13 mouse cellular contexts compared by ENCODE assay signal in genomic region chr2:57906939-57907338, GRCm38 (mm10).
DNase-seq lines count a peak whose midpoint lies in the region; ATAC-seq lines count a peak whose summit lies in the region.
"Had no signal": no experiment of that assay in that cellular context is flagged by ENCODE, and none has a peak within 500 bp of the region (broad histone marks: within the 10 kb centered on the region; RNA-seq: fewer than 3 reads in every experiment).

No protein-coding gene starts in this region.

- DNase-seq in forebrain, embryonic 11.5 days (ENCODE audit: low spot score) = no peak
- peak; percentile 95 for DNase-seq in cerebellum, adult 11-12 months
- DNase-seq in frontal cortex, adult 2 months (ENCODE audit: extremely low spot score in 1 of 2, low spot score in 1 of 2) = peak; percentile 52 to 75
- DNase-seq in right cerebral cortex, adult 2 months (ENCODE audit: low spot score in 2 of 2) = peak; percentile 56 to 58
- DNase-seq in kidney, postnatal 10 days = no peak
- no peak for DNase-seq in adrenal gland, postnatal 10 days
- DNase-seq: heart, postnatal 36 days had no signal

- ATAC-seq in forebrain, embryonic 13.5 days = peak; percentile 94
- no peak for ATAC-seq in forebrain, embryonic 11.5 days (replicated peaks; ENCODE audit: low FRiP score)
- ATAC-seq in kidney, embryonic 14.5 days (ENCODE audit: low FRiP score, low TSS enrichment) = no peak

- H3K27me3 ChIP-seq in forebrain, embryonic 13.5 days = no peaks in the 10 kb centered on the region
- no peaks in the 10 kb centered on the region for H3K27me3 ChIP-seq in forebrain, embryonic 11.5 days (ENCODE audit: control insufficient read depth, insufficient read depth, low read length)
- H3K27me3 ChIP-seq in kidney, embryonic 14.5 days (ENCODE audit: control insufficient read depth, insufficient read depth, low read length) = no peaks in the 10 kb centered on the region
- H3K27me3 ChIP-seq: limb, embryonic 13.5 days; lung, embryonic 15.5 days had no signal

- no peak overlapping the region for H3K4me2 ChIP-seq in forebrain, embryonic 13.5 days
- no peak overlapping the region for H3K4me2 ChIP-seq in forebrain, embryonic 11.5 days (ENCODE audit: low read depth, low read length, severe bottlenecking)
- no peak overlapping the region for H3K4me2 ChIP-seq in kidney, embryonic 14.5 days (replicated peaks; ENCODE audit: low read depth, low read length)
- H3K4me2 ChIP-seq: limb, embryonic 13.5 days; lung, embryonic 15.5 days had no signal

- H3K9me3 ChIP-seq in forebrain, embryonic 13.5 days (replicated peaks) = no peaks in the 10 kb centered on the region
- H3K9me3 ChIP-seq in forebrain, embryonic 11.5 days (ENCODE audit: control insufficient read depth, low read length) = no peaks in the 10 kb centered on the region
- no peaks in the 10 kb centered on the region for H3K9me3 ChIP-seq in kidney, embryonic 14.5 days (ENCODE audit: control insufficient read depth, low read length)
- H3K9me3 ChIP-seq: G1E; limb, embryonic 13.5 days; lung, embryonic 15.5 days had no signal

- H3K36me3 ChIP-seq in forebrain, embryonic 13.5 days (ENCODE audit: poor library complexity, severe bottlenecking) = no peaks in the 10 kb centered on the region
- H3K36me3 ChIP-seq in forebrain, embryonic 11.5 days (ENCODE audit: control insufficient read depth, insufficient read depth, low read length) = no peaks in the 10 kb centered on the region
- no peaks in the 10 kb centered on the region for H3K36me3 ChIP-seq in kidney, embryonic 14.5 days (ENCODE audit: control insufficient read depth, insufficient read depth, low read length)
- H3K36me3 ChIP-seq: G1E; limb, embryonic 13.5 days; lung, embryonic 15.5 days had no signal

- 78% methylated on average over 5 of the region's 5 CpGs for WGBS in forebrain, embryonic 13.5 days
- WGBS in forebrain, embryonic 11.5 days = 90% methylated on average over 5 of the region's 5 CpGs
- 88% methylated on average over 5 of the region's 5 CpGs for WGBS in kidney, embryonic 14.5 days

- H3K4me1 ChIP-seq in forebrain, embryonic 13.5 days = no peaks in the 10 kb centered on the region
- H3K4me1 ChIP-seq in forebrain, embryonic 11.5 days (replicated peaks; ENCODE audit: control insufficient read depth, insufficient read depth, low read length) = no peaks in the 10 kb centered on the region
- no peaks in the 10 kb centered on the region for H3K4me1 ChIP-seq in kidney, embryonic 14.5 days (ENCODE audit: control insufficient read depth, insufficient read depth, low read length)
- H3K4me1 ChIP-seq: limb, embryonic 13.5 days; lung, embryonic 15.5 days had no signal

- no peak overlapping the region for H3K4me3 ChIP-seq in forebrain, embryonic 13.5 days
- H3K4me3 ChIP-seq in forebrain, embryonic 11.5 days (ENCODE audit: low read depth, low read length) = no peak overlapping the region
- no peak overlapping the region for H3K4me3 ChIP-seq in kidney, embryonic 14.5 days (ENCODE audit: low read length)
- H3K4me3 ChIP-seq: limb, embryonic 13.5 days; lung, embryonic 15.5 days had no signal

- H3K9ac ChIP-seq in forebrain, embryonic 13.5 days = no peak overlapping the region
- no peak overlapping the region for H3K9ac ChIP-seq in forebrain, embryonic 11.5 days (ENCODE audit: low read length)
- no peak overlapping the region for H3K9ac ChIP-seq in kidney, embryonic 14.5 days (ENCODE audit: low read depth, low read length)
- H3K9ac ChIP-seq: limb, embryonic 13.5 days; lung, embryonic 15.5 days had no signal

- H3K27ac ChIP-seq in forebrain, embryonic 13.5 days = no peak overlapping the region
- H3K27ac ChIP-seq in forebrain, embryonic 11.5 days (ENCODE audit: low read depth, low read length) = no peak overlapping the region
- no peak overlapping the region for H3K27ac ChIP-seq in kidney, embryonic 14.5 days (ENCODE audit: low read depth, low read length)
- H3K27ac ChIP-seq: kidney, postnatal 0 days; limb, embryonic 13.5 days; lung, embryonic 15.5 days had no signal

Comparison
In these comparisons a context has a peak if more than half of its experiments do, and no peak if none do; other contexts are left out.
1. DNase-seq: peak in cerebellum, adult 11-12 months (single experiment), frontal cortex, adult 2 months (2 of 2) and right cerebral cortex, adult 2 months (2 of 2); none in forebrain, embryonic 11.5 days (single experiment), kidney, postnatal 10 days (single experiment) and adrenal gland, postnatal 10 days (single experiment).